Mouse (Mus musculus): ENCODE measurements around the gene 1110017D15Rik. TPM values are rescaled to one million over a fixed set of nuclear protein-coding genes. Genes with fewer than 3 reads are reported as not detected.

The 1110017D15Rik gene
- polyA plus RNA-seq (2012; rRNA removed) (not detected in 2 replicates), polyA plus RNA-seq (2014; fragmentation: Nextera tagmentation; extraction: Ambion mirVana) (not detected in 2 replicates)

- 39% methylated on average over 2 of the region's 2 CpGs for WGBS (ENCODE audit: insufficient replicate concordance)
- no peak within 1 kb of the TSS for H3K4me2 ChIP-seq (ENCODE audit: low read depth)
- no peaks in the 10 kb centered on the region for H3K27me3 ChIP-seq (ENCODE audit: control insufficient read depth, insufficient read depth, low read length)
- H3K27ac ChIP-seq = no peak within 1 kb of the TSS
- TF ChIP-seq EP300 (IDR thresholded peaks at IDR 0.05; ENCODE audit: low read depth) = no peak
- TF ChIP-seq CTCF (IDR thresholded peaks at IDR 0.05; ENCODE audit: low read depth) = no peak
- DNase-seq (ENCODE audit: low read depth in 3 of 3, low spot score in 3 of 3) (no peak), ATAC-seq (ENCODE audit: insufficient read depth) (no peak)
- no peaks in the 10 kb centered on the region for H3K9me3 ChIP-seq (ENCODE audit: control insufficient read depth, low read length)
- no peak within 1 kb of the TSS for H3K9ac ChIP-seq (replicated peaks)
- no peaks in the 10 kb centered on the region for H3K36me3 ChIP-seq (replicated peaks; ENCODE audit: control insufficient read depth, insufficient read depth, low read depth)
- H3K4me3 ChIP-seq (ENCODE audit: insufficient read depth in 1 of 2, low read depth in 2 of 2, low read length in 2 of 2) = no peak within 1 kb of the TSS
- no peaks in the 10 kb centered on the region for H3K4me1 ChIP-seq (replicated peaks; ENCODE audit: control insufficient read depth in 2 of 2, insufficient read depth in 2 of 2, low read length in 1 of 2)
Observed at GRCm38 (mm10) chr4:41517233-41517632, at the start of gene 1110017D15Rik. Gene 1110017D15Rik, minus strand, starts transcription at chr4:41517333.

GRCm38 (mm10) chr4:41566123-41566522 is 49.0 kb upstream of the 1110017D15Rik start:
- H3K4me3 ChIP-seq (ENCODE audit: insufficient read depth in 1 of 2, low read depth in 2 of 2, low read length in 2 of 2) = no peak overlapping the region
- DNase-seq (ENCODE audit: low read depth in 3 of 3, low spot score in 3 of 3) (no peak), ATAC-seq (ENCODE audit: insufficient read depth) (no peak)
- TF ChIP-seq CTCF (IDR thresholded peaks at IDR 0.05; ENCODE audit: low read depth) (no peak), EP300 (IDR thresholded peaks at IDR 0.05; ENCODE audit: low read depth) (no peak)
- WGBS (ENCODE audit: insufficient replicate concordance) = 23% methylated on average over 3 of the region's 3 CpGs
- no peaks in the 10 kb centered on the region for H3K36me3 ChIP-seq (replicated peaks; ENCODE audit: control insufficient read depth, insufficient read depth, low read depth)
- no peaks in the 10 kb centered on the region for H3K9me3 ChIP-seq (ENCODE audit: control insufficient read depth, low read length)
- no peak overlapping the region for H3K27ac ChIP-seq
- H3K4me2 ChIP-seq (ENCODE audit: low read depth) = no peak overlapping the region
- peaks cover 18% of the 10 kb centered on the region for H3K27me3 ChIP-seq (ENCODE audit: control insufficient read depth, insufficient read depth, low read length)
- no peak overlapping the region for H3K9ac ChIP-seq (replicated peaks)
- peaks cover 2 to 4% of the 10 kb centered on the region in 2 experiments; a peak in 3 of 4 replicates for H3K4me1 ChIP-seq (replicated peaks; ENCODE audit: control insufficient read depth in 2 of 2, insufficient read depth in 2 of 2, low read length in 1 of 2)

- no peak overlapping the region for H3K9ac ChIP-seq (replicated peaks)
- DNase-seq (ENCODE audit: low read depth in 3 of 3, low spot score in 3 of 3) (no peak), ATAC-seq (ENCODE audit: insufficient read depth) (no peak)
- H3K36me3 ChIP-seq (replicated peaks; ENCODE audit: control insufficient read depth, insufficient read depth, low read depth) = no peaks in the 10 kb centered on the region
- no peak for TF ChIP-seq CTCF (IDR thresholded peaks at IDR 0.05; ENCODE audit: low read depth)
- TF ChIP-seq EP300 (IDR thresholded peaks at IDR 0.05; ENCODE audit: low read depth) = no peak
- no peak overlapping the region for H3K4me3 ChIP-seq (ENCODE audit: insufficient read depth in 1 of 2, low read depth in 2 of 2, low read length in 2 of 2)
- peaks cover 12% of the 10 kb centered on the region for H3K27me3 ChIP-seq (ENCODE audit: control insufficient read depth, insufficient read depth, low read length)
- H3K9me3 ChIP-seq (ENCODE audit: control insufficient read depth, low read length) = no peaks in the 10 kb centered on the region
- no peaks in the 10 kb centered on the region for H3K4me1 ChIP-seq (replicated peaks; ENCODE audit: control insufficient read depth in 2 of 2, insufficient read depth in 2 of 2, low read length in 1 of 2)
- H3K4me2 ChIP-seq (ENCODE audit: low read depth) = no peak overlapping the region
- 63% methylated on average over 5 of the region's 5 CpGs for WGBS (ENCODE audit: insufficient replicate concordance)
- H3K27ac ChIP-seq = no peak overlapping the region
Observed at GRCm38 (mm10) chr4:41563297-41563696, 46.2 kb upstream of the 1110017D15Rik start.

GRCm38 (mm10) chr4:41557092-41557491 is 40.0 kb upstream of the 1110017D15Rik start:
- Histone ChIP-seq H3K4me1 (replicated peaks; ENCODE audit: control insufficient read depth in 2 of 2, insufficient read depth in 2 of 2, low read length in 1 of 2) (peaks cover 0 to 1% of the 10 kb centered on the region in 2 experiments; a peak in 1 of 4 replicates), H3K27me3 (ENCODE audit: control insufficient read depth, insufficient read depth, low read length) (no peaks in the 10 kb centered on the region), H3K36me3 (replicated peaks; ENCODE audit: control insufficient read depth, insufficient read depth, low read depth) (no peaks in the 10 kb centered on the region), H3K9ac (replicated peaks) (no peak overlapping the region), H3K9me3 (ENCODE audit: control insufficient read depth, low read length) (no peaks in the 10 kb centered on the region), H3K27ac (no peak overlapping the region), H3K4me2 (ENCODE audit: low read depth) (no peak overlapping the region), H3K4me3 (ENCODE audit: insufficient read depth in 1 of 2, low read depth in 2 of 2, low read length in 2 of 2) (no peak overlapping the region)
- 37% methylated on average over 3 of the region's 3 CpGs for WGBS (ENCODE audit: insufficient replicate concordance)
- DNase-seq (ENCODE audit: low read depth in 3 of 3, low spot score in 3 of 3) (no peak), ATAC-seq (ENCODE audit: insufficient read depth) (no peak)
- TF ChIP-seq CTCF (IDR thresholded peaks at IDR 0.05; ENCODE audit: low read depth) = no peak
- no peak for TF ChIP-seq EP300 (IDR thresholded peaks at IDR 0.05; ENCODE audit: low read depth)

GRCm38 (mm10) chr4:41556311-41556953 is 39.3 kb upstream of the 1110017D15Rik start:
- Histone ChIP-seq H3K9ac (replicated peaks) (no peak overlapping the region), H3K27me3 (ENCODE audit: control insufficient read depth, insufficient read depth, low read length) (no peaks in the 10 kb centered on the region), H3K27ac (no peak overlapping the region), H3K9me3 (ENCODE audit: control insufficient read depth, low read length) (no peaks in the 10 kb centered on the region), H3K36me3 (replicated peaks; ENCODE audit: control insufficient read depth, insufficient read depth, low read depth) (no peaks in the 10 kb centered on the region), H3K4me3 (ENCODE audit: insufficient read depth in 1 of 2, low read depth in 2 of 2, low read length in 2 of 2) (no peak overlapping the region), H3K4me2 (ENCODE audit: low read depth) (no peak overlapping the region), H3K4me1 (replicated peaks; ENCODE audit: control insufficient read depth in 2 of 2, insufficient read depth in 2 of 2, low read length in 1 of 2) (peaks cover 0 to 1% of the 10 kb centered on the region in 2 experiments; a peak in 1 of 4 replicates)
- TF ChIP-seq CTCF (IDR thresholded peaks at IDR 0.05; ENCODE audit: low read depth) (no peak), EP300 (IDR thresholded peaks at IDR 0.05; ENCODE audit: low read depth) (no peak)
- ATAC-seq (ENCODE audit: insufficient read depth) (no peak), DNase-seq (ENCODE audit: low read depth in 3 of 3, low spot score in 3 of 3) (no peak)
- 30% methylated on average over 5 of the region's 5 CpGs for WGBS (ENCODE audit: insufficient replicate concordance)

Measured in liver, embryonic 14.5 days (tissue).